Mouse (Mus musculus) kidney, postnatal 0 days (tissue): ENCODE measurements around the gene Wfdc15a. TPM values are rescaled to one million over a fixed set of nuclear protein-coding genes. Genes with fewer than 3 reads are reported as not detected.

Experiments used
- ATAC-seq: fragments of 200-750 bp; cut with Nextera tagmentation; replicated peaks from 2 replicates; pipeline ENCODE4 v1.8.0; 2017; ENCODE audit warnings: low read depth, moderate number of reproducible peaks, moderate TSS enrichment, moderate library complexity; ENCODE audit not compliant: low FRiP score
- DNase-seq: peaks from one replicate; pipeline ENCODE4 v3.0.0-alpha.2; 2016; ENCODE audit warnings: low spot score
- H3K27ac ChIP-seq: fragments of 300-500 bp; sonication (generic); 2 replicates; pipeline ENCODE4 v1.5.1; 2014; ENCODE audit warnings: mild to moderate bottlenecking
- H3K27me3 ChIP-seq: fragments of 300-500 bp; sonication (generic); 2 replicates; pipeline ENCODE4 v1.6.1; 2014; ENCODE audit warnings: low read length, mixed read lengths; ENCODE audit not compliant: insufficient read depth
- H3K36me3 ChIP-seq: fragments of 300-500 bp; sonication (generic); 2 replicates; pipeline ENCODE4 v1.6.1; 2014; ENCODE audit warnings: low read length, mixed read lengths; ENCODE audit not compliant: insufficient read depth
- H3K4me1 ChIP-seq: fragments of 300-500 bp; sonication (generic); replicated peaks from 2 replicates; pipeline ENCODE4 v1.6.1; 2014; ENCODE audit warnings: antibody characterized with exemption, low read length, mixed read lengths; ENCODE audit not compliant: insufficient read depth
- H3K4me2 ChIP-seq: fragments of 300-500 bp; sonication (generic); 2 replicates; pipeline ENCODE4 v1.6.1; 2014; ENCODE audit warnings: mild to moderate bottlenecking, low read length, moderate library complexity, mixed read lengths
- H3K4me3 ChIP-seq: fragments of 300-500 bp; sonication (generic); replicated peaks from 2 replicates; pipeline ENCODE4 v1.5.1; 2014; ENCODE audit warnings: low read depth, low read length
- H3K9ac ChIP-seq: fragments of 300-500 bp; sonication (generic); 2 replicates; pipeline ENCODE4 v1.6.1; 2014; ENCODE audit warnings: low read depth, low read length
- H3K9me3 ChIP-seq: fragments of 300-500 bp; sonication (generic); replicated peaks from 2 replicates; pipeline ENCODE4 v1.6.1; 2016; ENCODE audit warnings: low read length, inconsistent platforms, mixed read lengths
- CTCF ChIP-seq: IDR thresholded peaks from 2 replicates; pipeline ENCODE4 v1.5.1; 2016; ENCODE audit warnings: antibody characterized with exemption, low read depth, mild to moderate bottlenecking, moderate library complexity
- WGBS: fragments of 180-500 bp; shearing (Covaris S2); extraction: QIAGEN DNeasy Blood & Tissue Kit; methylation state at CpG from one replicate; pipeline ENCODE4 v1.1.7; 2014; 5-methylcytosine and 5-hydroxymethylcytosine counted together
- polyA plus RNA-seq: library from polyadenylated mRNA; unstranded; fragments of >200 nt; fragmentation: Nextera tagmentation; extraction: Ambion mirVana; gene quantifications from 2 replicates; pipeline ENCODE4 v1.2.1, GENCODE M21; 2015

Wfdc15a gene
- polyA plus RNA-seq, 1 experiment from 2014 or later, result not detected

DNA sequence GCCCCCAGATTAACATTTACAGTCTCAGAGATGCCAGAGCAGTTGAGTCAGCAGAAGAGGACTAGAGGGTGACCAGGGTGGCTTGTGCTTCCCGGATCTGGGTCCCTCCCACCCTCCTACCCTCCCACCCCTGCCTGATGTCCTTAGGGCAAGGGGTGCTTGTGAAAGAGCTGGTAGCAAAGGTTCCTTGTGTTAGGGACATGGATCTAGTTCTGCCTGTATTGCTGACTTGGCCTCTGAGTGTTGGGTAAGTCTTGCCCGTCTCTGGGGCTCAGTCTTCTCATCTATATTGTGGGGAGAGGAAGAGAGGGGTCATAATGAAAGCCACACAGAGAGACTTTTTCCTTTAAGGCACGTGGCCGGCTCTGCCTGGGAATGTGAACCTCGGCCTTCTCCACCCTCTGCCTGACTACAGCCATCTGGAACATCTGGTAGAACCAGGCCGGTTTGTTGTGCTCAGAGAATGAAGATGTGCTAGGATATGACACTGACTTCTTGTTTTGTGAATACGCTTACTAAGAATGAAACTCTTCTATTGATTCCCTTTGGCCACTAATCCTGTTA, 17.2 kb downstream of the Wfdc15a start, which contains the start of gene Wfdc5:
Gene Wfdc5 (minus strand): TSS at position 51 of the 564 bp plus-strand sequence.
- no peak within 1 kb of the TSS for H3K9ac ChIP-seq
- no peaks in the 10 kb centered on the region for H3K27me3 ChIP-seq
- no peak within 1 kb of the TSS for H3K4me2 ChIP-seq
- no peaks in the 10 kb centered on the region for H3K36me3 ChIP-seq
- WGBS, result 75% methylated on average over 7 of the region's 7 CpGs
- no peaks in the 10 kb centered on the region for H3K4me1 ChIP-seq
- DNase-seq, result no peak
- no peak within 1 kb of the TSS for H3K4me3 ChIP-seq
- no peaks in the 10 kb centered on the region for H3K9me3 ChIP-seq
- no peak within 1 kb of the TSS for H3K27ac ChIP-seq
- TF ChIP-seq CTCF, result no peak
- ATAC-seq, result no peak

DNA sequence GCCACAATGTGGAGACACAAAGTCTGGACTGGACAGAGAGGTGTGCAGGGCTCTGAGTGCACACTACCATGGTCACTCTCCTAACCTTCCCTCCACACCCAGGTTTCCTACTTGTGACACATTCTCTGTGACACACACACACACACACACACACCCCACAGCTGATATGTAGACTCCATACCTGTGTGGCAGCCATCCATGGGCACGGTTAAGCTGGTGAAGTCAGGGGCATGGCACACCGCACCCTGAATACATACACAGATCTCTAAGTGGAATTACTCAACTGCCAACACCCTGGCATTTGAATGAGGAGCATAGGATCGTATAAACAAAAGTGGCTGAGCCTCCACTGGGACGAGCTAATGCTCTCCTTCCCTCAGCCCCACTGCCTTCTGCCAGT, 19.2 kb downstream of the Wfdc15a start:
- no peak overlapping the region for H3K9ac ChIP-seq
- no peak overlapping the region for H3K27ac ChIP-seq
- 79% methylated on average over 4 of the region's 4 CpGs for WGBS
- no peak for TF ChIP-seq CTCF
- DNase-seq (no peak), ATAC-seq (peak; percentile 37; the same call in 1 of the 2 replicates)
- H3K4me3 ChIP-seq, result no peak overlapping the region
- H3K4me2 ChIP-seq, result no peak overlapping the region
- no peaks in the 10 kb centered on the region for H3K36me3 ChIP-seq
- no peaks in the 10 kb centered on the region for H3K4me1 ChIP-seq
- H3K27me3 ChIP-seq, result no peaks in the 10 kb centered on the region
- H3K9me3 ChIP-seq, result no peaks in the 10 kb centered on the region

DNA sequence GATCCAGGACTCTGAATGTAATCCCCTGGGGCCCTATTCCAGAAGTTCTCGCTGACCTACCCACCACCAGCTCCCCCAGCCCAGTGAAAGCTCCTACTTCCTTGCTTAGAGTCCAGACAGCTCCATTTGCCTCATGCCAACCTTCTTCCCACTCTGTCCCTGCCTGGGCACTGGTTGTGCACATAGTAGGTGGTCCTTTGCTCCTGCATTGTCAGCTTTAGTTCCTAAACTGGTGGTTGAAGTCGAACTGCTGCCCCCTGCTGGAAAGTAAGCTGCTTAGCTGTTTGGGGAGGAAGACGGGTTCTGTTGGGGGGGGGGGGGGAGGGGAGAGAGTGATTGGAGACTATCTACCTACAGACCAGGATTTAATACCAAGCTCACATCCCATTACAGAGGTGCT, 19.8 kb downstream of the Wfdc15a start:
- 47% methylated on average over 3 of the region's 3 CpGs for WGBS
- TF ChIP-seq CTCF, result peak; percentile 68
- ATAC-seq (no peak), DNase-seq (peak; percentile 50)
- Histone ChIP-seq H3K4me1 (no peaks in the 10 kb centered on the region), H3K4me3 (no peak overlapping the region), H3K9me3 (no peaks in the 10 kb centered on the region), H3K9ac (no peak overlapping the region), H3K27me3 (no peaks in the 10 kb centered on the region), H3K27ac (no peak overlapping the region), H3K36me3 (no peaks in the 10 kb centered on the region), H3K4me2 (no peak overlapping the region)

DNA sequence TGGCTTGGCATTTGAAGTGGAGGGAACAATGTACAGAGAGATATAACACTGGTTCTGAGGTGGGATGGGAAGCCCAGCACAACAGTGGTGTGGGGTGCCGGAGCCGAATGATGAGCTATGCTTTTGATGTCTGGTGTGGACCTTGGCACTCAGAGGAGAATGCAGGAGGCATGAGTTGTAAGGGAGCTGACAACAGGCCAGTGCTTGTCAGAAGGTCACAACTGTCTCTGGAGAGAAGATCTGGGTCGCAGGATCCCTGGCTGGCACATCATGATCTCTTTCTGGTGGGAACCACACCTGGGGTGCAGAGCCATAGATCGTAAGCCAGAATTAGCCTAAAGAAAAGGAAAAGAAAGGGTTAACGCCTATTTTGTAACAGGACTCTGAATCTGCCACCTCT, 22.1 kb downstream of the Wfdc15a start:
- no peak for TF ChIP-seq CTCF
- H3K4me1 ChIP-seq, result no peaks in the 10 kb centered on the region
- H3K36me3 ChIP-seq, result no peaks in the 10 kb centered on the region
- H3K27me3 ChIP-seq, result no peaks in the 10 kb centered on the region
- no peak overlapping the region for H3K27ac ChIP-seq
- ATAC-seq (no peak), DNase-seq (no peak)
- H3K9ac ChIP-seq, result no peak overlapping the region
- 41% methylated on average over 5 of the region's 5 CpGs for WGBS
- no peak overlapping the region for H3K4me2 ChIP-seq
- no peaks in the 10 kb centered on the region for H3K9me3 ChIP-seq
- no peak overlapping the region for H3K4me3 ChIP-seq

DNA sequence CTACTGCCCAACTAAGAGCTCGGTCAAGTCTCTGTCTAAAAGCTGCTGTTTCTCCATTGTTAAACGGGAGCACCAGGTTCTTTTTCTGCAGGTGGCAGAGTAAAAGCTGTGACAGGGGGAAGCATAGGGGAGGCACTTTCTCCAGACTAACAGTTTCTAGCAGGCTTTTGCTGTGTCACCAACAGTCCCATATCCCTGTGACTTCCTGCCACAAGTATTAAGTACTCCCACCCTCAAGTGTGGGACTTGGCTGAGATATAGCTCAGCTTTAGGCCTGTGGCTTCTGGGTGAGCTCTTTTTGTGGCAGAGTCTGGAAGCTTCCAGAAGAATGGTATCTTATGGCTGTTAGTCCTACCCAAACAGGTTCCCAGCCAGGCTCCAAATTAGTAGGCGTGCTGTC, 24.1 kb downstream of the Wfdc15a start:
- Histone ChIP-seq H3K9me3 (no peaks in the 10 kb centered on the region), H3K27ac (no peak overlapping the region), H3K27me3 (peaks cover 9% of the 10 kb centered on the region), H3K4me2 (no peak overlapping the region), H3K36me3 (no peaks in the 10 kb centered on the region), H3K9ac (no peak overlapping the region), H3K4me1 (no peaks in the 10 kb centered on the region), H3K4me3 (no peak overlapping the region)
- DNase-seq, result no peak
- 84% methylated on average over 3 of the region's 3 CpGs for WGBS
- TF ChIP-seq CTCF, result no peak
- no peak for ATAC-seq

DNA sequence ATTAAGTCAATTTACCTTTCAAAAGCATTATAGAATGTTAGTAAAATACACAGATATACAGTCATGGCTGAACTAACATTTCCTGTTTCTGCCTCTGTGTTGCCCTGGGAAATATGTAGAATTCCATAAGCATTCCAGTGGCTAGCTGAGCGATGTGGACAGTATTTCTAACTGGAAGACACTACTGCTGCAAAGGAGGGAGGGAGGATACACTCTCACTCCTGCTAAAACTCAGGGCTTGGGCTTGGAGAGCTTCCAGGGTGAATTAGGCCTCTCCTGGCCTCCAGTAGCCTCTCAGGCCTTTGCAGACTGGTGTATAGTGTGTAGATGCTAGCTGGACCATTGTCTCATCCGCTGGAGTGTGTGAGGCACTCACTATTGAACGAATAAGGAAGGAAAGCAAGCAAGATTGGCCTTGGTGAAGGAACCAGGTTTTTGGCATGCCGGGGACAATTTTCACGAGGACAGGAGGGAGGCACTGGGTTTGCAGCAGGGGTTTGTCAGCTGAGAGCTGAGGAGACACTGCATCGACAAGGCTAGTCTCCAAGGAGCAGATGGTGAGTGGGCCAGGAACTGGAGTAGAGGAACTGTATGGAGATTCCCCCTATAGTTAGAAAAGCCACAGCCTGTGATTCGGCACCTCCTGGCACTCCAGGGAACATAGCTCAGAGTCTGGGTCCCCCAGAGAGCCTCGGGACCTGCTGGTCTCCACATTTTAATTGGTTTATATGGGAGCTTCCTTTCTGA, 25.1 kb downstream of the Wfdc15a start:
- H3K36me3 ChIP-seq, result no peaks in the 10 kb centered on the region
- no peak for TF ChIP-seq CTCF
- H3K27ac ChIP-seq, result peak overlapping the region; percentile 19; the same call in 1 of the 2 replicates
- H3K4me2 ChIP-seq, result no peak overlapping the region
- WGBS, result 68% methylated on average over 8 of the region's 8 CpGs
- peaks cover 19% of the 10 kb centered on the region for H3K27me3 ChIP-seq
- no peaks in the 10 kb centered on the region for H3K9me3 ChIP-seq
- H3K4me3 ChIP-seq, result no peak overlapping the region
- ATAC-seq (no peak), DNase-seq (peak; percentile 67)
- no peak overlapping the region for H3K9ac ChIP-seq
- H3K4me1 ChIP-seq, result 0 out of 2 replicates have a peak, but pooled peaks cover 2% of the 10 kb centered on the region
